Mouse (Mus musculus) erythroblast, embryonic 14.5 days (primary cell): Measurements from ENCODE around the gene Ncoa3. TPM values are rescaled to one million over a fixed set of nuclear protein-coding genes. Genes with fewer than 3 reads are reported as not detected.
"Not testable (repeated sequence)": the region's sequence is repeated elsewhere in the genome, so short reads cannot be mapped to it uniquely, and the experiment has no call there.

ENCODE experiments used
- H3K27me3 ChIP-seq: 2 replicates; pipeline ENCODE4 v1.6.1; 2012; ENCODE audit warnings: inconsistent platforms; ENCODE audit not compliant: control insufficient read depth
- H3K36me3 ChIP-seq: 2 replicates; pipeline ENCODE4 v1.6.1; 2012; ENCODE audit warnings: mild to moderate bottlenecking, inconsistent platforms; ENCODE audit not compliant: control insufficient read depth
- H3K4me1 ChIP-seq: 2 replicates; pipeline ENCODE4 v1.6.1; 2012; ENCODE audit warnings: inconsistent platforms; ENCODE audit not compliant: control insufficient read depth
- H3K4me3 ChIP-seq: replicated peaks from 2 replicates; pipeline ENCODE3; 2012; ENCODE audit warnings: moderate library complexity, mild to moderate bottlenecking, inconsistent platforms
- H3K9me3 ChIP-seq: 2 replicates; pipeline ENCODE4 v1.6.1; 2012; ENCODE audit warnings: low read length, inconsistent platforms, mixed read lengths; ENCODE audit not compliant: control insufficient read depth
- GATA1 ChIP-seq: IDR thresholded peaks from 2 replicates; pipeline ENCODE4 v1.6.1; 2012; ENCODE audit warnings: low read length, inconsistent platforms, mixed read lengths
- TAL1 ChIP-seq: IDR thresholded peaks from 3 replicates; pipeline ENCODE4 v1.6.1; 2012; ENCODE audit warnings: low read length, inconsistent platforms, mixed read lengths
- polyA plus RNA-seq: library from polyadenylated mRNA; stranded (reverse); fragments of >175 nt; gene quantifications from 2 replicates; pipeline ENCODE4 v1.2.3, GENCODE M21; 2012

Ncoa3 gene
- polyA plus RNA-seq: 0.09 and 0.12 TPM in 2 replicates

DNA sequence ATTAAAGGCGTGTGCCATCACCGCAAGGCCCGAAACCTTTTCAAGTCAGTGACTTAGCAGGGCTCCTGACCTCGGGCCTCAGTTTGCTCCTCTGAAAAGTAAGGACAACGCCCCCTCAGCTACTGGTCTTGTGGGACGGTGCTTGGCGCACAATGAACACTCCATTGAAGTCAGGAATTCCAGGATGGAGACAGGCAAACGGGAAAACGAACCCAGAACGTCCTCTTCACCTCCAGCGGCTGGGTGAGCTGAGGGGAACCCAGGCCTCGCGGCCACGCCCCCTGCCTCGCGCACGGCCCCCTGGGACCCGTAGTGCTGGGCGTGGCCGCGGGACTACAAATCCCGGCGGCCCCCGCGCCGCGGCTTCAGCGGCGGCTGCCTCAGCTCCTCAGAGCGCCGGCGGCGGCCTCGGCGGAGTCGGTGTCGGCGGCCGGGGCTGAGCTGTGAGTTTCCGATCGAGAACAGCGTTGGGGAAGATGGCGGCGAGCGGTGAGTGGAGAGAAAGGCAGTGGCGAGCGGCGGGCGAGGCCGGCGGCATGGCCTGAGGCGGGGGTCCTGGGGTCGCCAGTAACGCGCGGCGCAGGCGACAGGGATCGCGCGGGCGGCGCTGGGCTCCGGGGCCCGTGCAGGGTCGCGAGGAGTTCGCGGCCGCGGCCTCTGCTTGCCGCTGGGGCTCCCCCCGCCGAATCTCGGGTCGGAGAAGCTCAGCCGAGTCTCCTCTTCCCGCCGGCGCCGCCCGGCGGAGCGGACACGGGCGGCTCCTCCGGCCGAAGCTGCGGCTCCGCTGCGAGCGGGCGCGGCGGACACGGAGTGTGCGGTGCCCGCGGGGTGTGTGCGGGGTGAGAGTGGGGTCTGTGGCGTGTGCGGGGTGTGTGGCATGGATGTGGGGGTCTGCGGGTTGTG is at the start of gene Ncoa3:
Ncoa3 (plus strand) TSS at position 367 of the 903 bp plus-strand sequence.
- Histone ChIP-seq H3K27me3 (peaks cover 35% of the 10 kb centered on the region), H3K9me3 (peaks cover 15% of the 10 kb centered on the region), H3K4me3 (peak within 1 kb of the TSS; percentile 80), H3K4me1 (peaks cover 20% of the 10 kb centered on the region), H3K36me3 (no peaks in the 10 kb centered on the region)
- TF ChIP-seq GATA1: no peak
- TF ChIP-seq TAL1: no peak

DNA sequence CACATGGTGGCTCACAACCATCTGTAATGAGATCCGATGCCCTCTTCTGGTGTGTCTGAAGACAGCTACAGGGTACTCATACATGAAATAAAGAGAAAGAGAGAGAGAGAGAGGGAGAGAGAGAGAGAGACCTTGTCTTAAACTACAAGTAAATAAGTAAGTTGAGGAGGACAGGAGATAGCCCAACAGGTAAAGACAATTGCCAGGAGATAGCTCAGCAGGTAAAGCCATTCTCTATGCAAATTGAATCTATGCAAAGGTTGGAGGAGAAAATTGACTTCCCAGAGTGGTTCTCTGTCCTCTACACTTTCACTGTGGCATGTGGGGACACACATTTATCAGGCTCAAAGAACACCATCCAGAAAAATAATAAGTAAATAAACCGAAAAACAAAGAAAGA is 49.3 kb upstream of the Ncoa3 start:
- Histone ChIP-seq H3K4me3 (no peak overlapping the region), H3K36me3 (no peaks in the 10 kb centered on the region), H3K4me1 (peaks cover 22% of the 10 kb centered on the region), H3K27me3 (no peaks in the 10 kb centered on the region), H3K9me3 (peaks cover 4% of the 10 kb centered on the region; the same call in 1 of the 2 replicates)
- TF ChIP-seq TAL1 (no peak), GATA1 (no peak)

DNA sequence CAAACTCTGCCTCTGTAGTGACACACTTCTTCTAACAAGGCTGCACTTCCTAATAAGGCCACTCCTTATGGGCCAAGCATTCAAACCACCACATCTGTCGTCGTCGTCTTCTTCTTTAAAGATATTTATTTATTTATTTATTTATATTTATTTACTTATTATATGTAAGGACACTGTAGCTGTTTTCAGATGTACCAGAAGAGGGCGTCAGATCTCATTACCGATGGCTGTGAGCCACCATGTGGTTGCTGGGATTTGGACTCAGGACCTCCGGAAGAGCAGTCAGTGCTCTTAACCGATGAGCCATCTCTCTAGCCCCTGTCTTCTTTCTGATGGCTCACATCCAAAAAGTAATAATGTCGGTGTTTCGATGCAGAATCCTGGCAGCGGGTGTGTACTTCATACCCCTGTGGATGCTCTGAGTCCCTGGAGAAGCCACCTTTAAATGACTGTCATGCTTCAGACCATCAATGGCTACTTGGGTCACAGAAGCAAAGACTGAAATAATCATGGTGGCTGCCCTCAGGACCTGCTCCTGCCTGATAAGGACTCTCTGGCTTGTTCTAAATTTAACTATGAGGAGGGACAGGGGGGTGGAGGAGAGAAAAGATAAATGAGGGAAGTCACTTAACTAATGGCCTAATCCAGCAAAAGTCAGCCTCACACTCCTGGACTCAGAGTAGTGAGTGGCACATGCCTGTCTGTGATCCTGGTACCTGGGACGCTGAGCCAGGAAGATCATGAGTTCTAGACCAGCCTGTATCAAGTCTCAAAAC is 47.7 kb upstream of the Ncoa3 start:
- H3K27me3 ChIP-seq: no peaks in the 10 kb centered on the region
- peaks cover 4% of the 10 kb centered on the region; the same call in 1 of the 2 replicates for H3K9me3 ChIP-seq
- no peak overlapping the region for H3K4me3 ChIP-seq

DNA sequence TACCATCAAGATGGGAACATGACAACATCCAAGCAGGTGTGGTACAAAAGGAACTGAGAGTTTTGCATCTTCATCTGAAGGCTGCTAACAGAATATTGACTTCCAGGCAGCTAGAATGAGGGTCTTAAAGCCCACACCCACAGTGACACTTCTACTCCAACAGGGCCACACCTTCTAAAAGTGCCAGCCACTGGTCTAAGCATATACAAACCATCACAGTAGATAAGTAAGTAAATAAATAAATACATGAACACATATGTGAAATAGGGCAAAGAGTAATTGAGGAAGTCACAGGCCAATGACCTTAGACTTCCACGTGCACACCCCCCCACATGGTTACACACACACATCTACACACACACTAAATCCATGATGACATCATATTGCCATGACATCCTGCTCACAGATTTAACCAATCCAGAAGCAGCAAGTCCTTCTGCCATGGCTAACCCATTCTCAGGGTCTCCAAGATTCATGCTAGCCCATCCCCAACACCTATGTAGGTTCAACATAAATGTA is 46.3 kb upstream of the Ncoa3 start:
- Histone ChIP-seq H3K9me3 (peaks cover 4% of the 10 kb centered on the region; the same call in 1 of the 2 replicates), H3K36me3 (no peaks in the 10 kb centered on the region), H3K4me3 (no peak overlapping the region), H3K4me1 (peaks cover 26% of the 10 kb centered on the region), H3K27me3 (no peaks in the 10 kb centered on the region)
- TF ChIP-seq GATA1: no peak
- TF ChIP-seq TAL1: no peak

More for the DNA sequence above, 47.7 kb upstream of the Ncoa3 start:
- Histone ChIP-seq H3K36me3 (no peaks in the 10 kb centered on the region), H3K4me1 (peaks cover 22% of the 10 kb centered on the region)
- TF ChIP-seq TAL1: no peak
- TF ChIP-seq GATA1: 0 out of 2 replicates have a peak, but pooled peaks have one; percentile 11

DNA sequence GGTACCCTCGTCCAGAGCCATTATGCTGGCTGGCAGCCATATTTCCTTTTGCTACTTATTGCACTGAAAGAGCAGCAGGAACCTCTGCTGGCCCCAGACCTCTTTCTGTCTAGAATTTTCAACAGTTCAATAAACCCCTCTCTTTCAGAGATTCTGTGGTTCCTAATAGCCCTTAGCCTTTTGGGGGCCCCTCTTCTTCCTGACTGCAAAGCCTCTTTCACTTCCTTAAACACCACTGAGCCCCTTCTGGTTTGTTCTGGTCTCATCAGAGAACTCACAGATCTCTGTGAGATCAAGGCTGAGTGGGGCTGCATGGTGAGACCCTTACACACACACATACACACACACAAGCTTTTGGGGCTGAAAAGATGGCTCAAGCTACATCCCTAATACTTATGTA is 44.4 kb upstream of the Ncoa3 start:
- Histone ChIP-seq H3K4me1 (peaks cover 36% of the 10 kb centered on the region), H3K36me3 (no peaks in the 10 kb centered on the region), H3K27me3 (no peaks in the 10 kb centered on the region), H3K9me3 (peaks cover 4% of the 10 kb centered on the region; the same call in 1 of the 2 replicates), H3K4me3 (no peak overlapping the region)
- TF ChIP-seq GATA1: no peak
- no peak for TF ChIP-seq TAL1

DNA sequence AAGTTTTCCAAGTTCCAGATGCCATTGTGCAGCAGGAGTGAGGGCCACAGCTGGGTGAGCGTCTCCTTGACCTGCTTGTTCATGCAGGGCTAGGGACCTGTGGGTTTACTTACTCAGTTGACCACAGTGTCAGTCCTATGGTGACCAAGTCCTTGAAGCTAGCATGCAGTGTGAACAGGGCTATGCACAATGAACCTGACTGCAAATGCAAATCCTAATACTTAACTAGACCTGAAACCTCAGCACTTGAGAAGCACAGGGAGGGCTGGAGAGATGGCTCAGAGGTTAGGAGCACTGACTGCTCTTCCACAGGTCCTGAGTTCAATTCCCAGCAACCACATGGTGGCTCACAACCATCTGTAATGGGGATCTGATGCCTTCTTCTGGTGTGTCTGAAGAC is 43.7 kb upstream of the Ncoa3 start:
- peaks cover 35% of the 10 kb centered on the region for H3K4me1 ChIP-seq
- H3K36me3 ChIP-seq, H3K4me3 ChIP-seq, H3K27me3 ChIP-seq, H3K9me3 ChIP-seq: not testable (repeated sequence)

DNA sequence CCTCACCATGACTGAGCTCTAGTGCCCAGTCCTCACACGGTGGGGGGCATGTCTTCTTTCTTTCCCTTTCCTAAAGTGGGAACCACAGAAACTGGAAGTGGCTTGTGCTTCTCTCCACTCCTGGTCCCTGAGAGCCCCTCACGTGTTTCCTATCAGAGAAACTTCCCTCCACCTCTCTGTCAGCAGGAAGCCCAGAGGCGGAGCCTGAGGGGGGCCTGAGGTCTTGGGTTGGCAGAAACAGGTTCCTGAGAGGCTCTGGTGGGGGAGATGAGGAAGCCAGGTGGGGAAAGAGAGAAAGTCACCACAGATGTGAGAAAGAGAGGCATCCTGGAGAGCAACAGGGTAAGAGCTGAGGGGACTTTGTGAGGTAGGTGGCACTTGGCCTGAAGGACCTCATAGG is 42.7 kb upstream of the Ncoa3 start:
- no peak for TF ChIP-seq GATA1
- no peak for TF ChIP-seq TAL1
- H3K4me1 ChIP-seq: peaks cover 31% of the 10 kb centered on the region

DNA sequence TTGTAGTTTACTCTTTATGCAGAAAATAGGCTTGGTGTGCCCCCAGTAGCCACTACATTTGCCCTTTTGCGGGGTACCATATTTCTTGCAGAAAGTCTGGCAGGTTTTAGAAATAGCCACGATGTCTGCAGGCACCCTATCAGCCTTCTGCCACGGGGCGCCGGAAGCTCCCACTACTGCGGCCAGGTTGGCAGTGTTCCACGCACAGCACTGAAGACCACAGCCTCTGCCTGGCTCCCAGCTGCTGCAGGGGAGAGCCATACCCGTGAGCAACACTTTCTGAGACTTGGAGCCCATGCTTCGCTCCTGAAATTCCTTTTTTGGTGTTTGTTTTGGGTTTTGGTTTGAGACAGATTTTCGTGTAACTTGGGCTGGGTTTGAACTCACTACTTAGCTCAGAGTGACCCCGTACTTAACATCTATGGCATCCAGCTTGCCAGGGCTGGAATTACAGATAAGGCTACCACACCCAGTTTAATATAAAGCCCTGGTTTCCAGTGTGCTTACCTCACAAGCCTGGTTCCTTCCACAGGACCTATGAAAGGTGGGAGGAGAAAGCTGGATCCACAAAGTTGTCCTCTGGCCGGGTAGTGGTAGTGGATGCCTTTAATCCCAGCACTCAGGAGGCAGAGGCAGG is 40.9 kb upstream of the Ncoa3 start:
- TF ChIP-seq GATA1 (no peak), TAL1 (no peak)

More for the DNA sequence above, 42.7 kb upstream of the Ncoa3 start:
- Histone ChIP-seq H3K36me3 (no peaks in the 10 kb centered on the region), H3K27me3 (peaks cover 4% of the 10 kb centered on the region; the same call in 1 of the 2 replicates), H3K4me3 (no peak overlapping the region), H3K9me3 (no peaks in the 10 kb centered on the region)

More for the DNA sequence above, 40.9 kb upstream of the Ncoa3 start:
- peaks cover 15% of the 10 kb centered on the region for H3K27me3 ChIP-seq
- no peaks in the 10 kb centered on the region for H3K36me3 ChIP-seq
- H3K4me1 ChIP-seq: peaks cover 30% of the 10 kb centered on the region
- H3K9me3 ChIP-seq: no peaks in the 10 kb centered on the region
- no peak overlapping the region for H3K4me3 ChIP-seq
